Mouse (Mus musculus) testis, adult 2 months (tissue): Measurements from ENCODE around the gene Kremen2. TPM values are rescaled to one million over a fixed set of nuclear protein-coding genes. Genes with fewer than 3 reads are reported as not detected.

Experiments used
- H3K27ac ChIP-seq: fragments of 200-500 bp; 2 replicates; pipeline ENCODE4 v1.5.1; 2012; ENCODE audit warnings: low read depth, low read length; ENCODE audit not compliant: control insufficient read depth, insufficient read depth
- H3K27me3 ChIP-seq: fragments of 200-500 bp; 2 replicates; pipeline ENCODE4 v1.6.1; 2012; ENCODE audit warnings: mild to moderate bottlenecking, low read length, moderate library complexity; ENCODE audit not compliant: control insufficient read depth, insufficient read depth
- H3K36me3 ChIP-seq: fragments of 200-500 bp; 2 replicates; pipeline ENCODE4 v1.6.1; 2012; ENCODE audit warnings: mild to moderate bottlenecking, low read length; ENCODE audit not compliant: control insufficient read depth, insufficient read depth
- H3K4me1 ChIP-seq: fragments of 200-500 bp; 2 replicates; pipeline ENCODE4 v1.6.1; 2012; ENCODE audit warnings: low read length; ENCODE audit not compliant: control insufficient read depth, insufficient read depth
- H3K4me3 ChIP-seq: fragments of 200-500 bp; 2 replicates; pipeline ENCODE4 v1.5.1; 2012; ENCODE audit warnings: low read depth, mild to moderate bottlenecking, low read length, moderate library complexity, mixed read lengths; ENCODE audit not compliant: control insufficient read depth
- CTCF ChIP-seq: fragments of 200-500 bp; IDR thresholded peaks from 2 replicates; pipeline ENCODE4 v1.5.1; 2012; ENCODE audit warnings: low read depth, mild to moderate bottlenecking, inconsistent platforms, low read length, moderate library complexity; ENCODE audit not compliant: control insufficient read depth, insufficient read depth, insufficient replicate concordance
- POLR2A ChIP-seq: fragments of 200-500 bp; IDR thresholded peaks from 2 replicates; pipeline ENCODE4 v1.6.1; 2012; ENCODE audit warnings: low read depth, mild to moderate bottlenecking, inconsistent platforms, low read length, moderate library complexity; ENCODE audit not compliant: control insufficient read depth
- polyA plus RNA-seq: library from polyadenylated mRNA; depleted of rRNA; stranded (reverse); fragments of >200 nt; gene quantifications from 2 replicates; pipeline ENCODE4 v1.2.3, GENCODE M21; 2012

The Kremen2 gene
- polyA plus RNA-seq, 1 experiment: 0.80 TPM

GRCm38 (mm10) chr17:23771284-23772218 is 25.9 kb upstream of the Kremen2 start, which contains the start of gene Flywch1:
TSS of gene Flywch1 (minus strand) at chr17:23771602.
- TF ChIP-seq POLR2A (peak; percentile 58), CTCF (no peak)
- peaks cover 3% of the 10 kb centered on the region; the same call in 1 of the 2 replicates for H3K36me3 ChIP-seq
- peak within 1 kb of the TSS; percentile 96 for H3K4me3 ChIP-seq
- H3K27me3 ChIP-seq: no peaks in the 10 kb centered on the region
- no peaks in the 10 kb centered on the region; the same call in 1 of the 2 replicates for H3K4me1 ChIP-seq
- H3K27ac ChIP-seq: peak within 1 kb of the TSS; percentile 98

GRCm38 (mm10) chr17:23770896-23771283 is 25.3 kb upstream of the Kremen2 start:
- Histone ChIP-seq H3K4me1 (no peaks in the 10 kb centered on the region; the same call in 1 of the 2 replicates), H3K36me3 (peaks cover 3% of the 10 kb centered on the region; the same call in 1 of the 2 replicates), H3K27me3 (no peaks in the 10 kb centered on the region), H3K27ac (peak overlapping the region; percentile 98), H3K4me3 (peak overlapping the region; percentile 96)
- TF ChIP-seq POLR2A (peak; percentile 4; the same call in 1 of the 2 replicates), CTCF (no peak)

- TF ChIP-seq POLR2A (no peak), CTCF (no peak)
- Histone ChIP-seq H3K4me3 (peak overlapping the region; percentile 96; the same call in 1 of the 2 replicates), H3K27ac (peak overlapping the region; percentile 98)
Observed at GRCm38 (mm10) chr17:23770493-23770892, 24.9 kb upstream of the Kremen2 start.

GRCm38 (mm10) chr17:23762976-23763375 is 17.3 kb upstream of the Kremen2 start:
- TF ChIP-seq CTCF (no peak), POLR2A (no peak)
- Histone ChIP-seq H3K36me3 (peaks cover 4% of the 10 kb centered on the region; the same call in 1 of the 2 replicates), H3K27me3 (no peaks in the 10 kb centered on the region), H3K4me1 (no peaks in the 10 kb centered on the region), H3K27ac (no peak overlapping the region), H3K4me3 (no peak overlapping the region)

More at GRCm38 (mm10) chr17:23770493-23770892, 24.9 kb upstream of the Kremen2 start:
- H3K36me3 ChIP-seq: peaks cover 3% of the 10 kb centered on the region; the same call in 1 of the 2 replicates
- H3K4me1 ChIP-seq: no peaks in the 10 kb centered on the region; the same call in 1 of the 2 replicates
- H3K27me3 ChIP-seq: no peaks in the 10 kb centered on the region

GRCm38 (mm10) chr17:23761155-23761554 is 15.5 kb upstream of the Kremen2 start:
- Histone ChIP-seq H3K4me3 (no peak overlapping the region), H3K36me3 (peaks cover 5% of the 10 kb centered on the region; the same call in 1 of the 2 replicates)
- no peak for TF ChIP-seq POLR2A
- TF ChIP-seq CTCF: no peak

GRCm38 (mm10) chr17:23760231-23760630 is 14.6 kb upstream of the Kremen2 start:
- Histone ChIP-seq H3K4me1 (no peaks in the 10 kb centered on the region), H3K27me3 (no peaks in the 10 kb centered on the region), H3K27ac (no peak overlapping the region), H3K4me3 (no peak overlapping the region), H3K36me3 (peaks cover 5% of the 10 kb centered on the region; the same call in 1 of the 2 replicates)
- TF ChIP-seq CTCF (no peak), POLR2A (no peak)

More at GRCm38 (mm10) chr17:23761155-23761554, 15.5 kb upstream of the Kremen2 start:
- Histone ChIP-seq H3K27me3 (no peaks in the 10 kb centered on the region), H3K4me1 (no peaks in the 10 kb centered on the region), H3K27ac (no peak overlapping the region)

GRCm38 (mm10) chr17:23758801-23759200 is 13.2 kb upstream of the Kremen2 start:
- no peaks in the 10 kb centered on the region for H3K4me1 ChIP-seq
- H3K36me3 ChIP-seq: peaks cover 5% of the 10 kb centered on the region; the same call in 1 of the 2 replicates
- H3K4me3 ChIP-seq: no peak overlapping the region
- H3K27ac ChIP-seq: no peak overlapping the region
- no peaks in the 10 kb centered on the region for H3K27me3 ChIP-seq
- TF ChIP-seq CTCF (no peak), POLR2A (no peak)
